ENCODE assay signal across 9 mouse cellular contexts in the genomic region with DNA sequence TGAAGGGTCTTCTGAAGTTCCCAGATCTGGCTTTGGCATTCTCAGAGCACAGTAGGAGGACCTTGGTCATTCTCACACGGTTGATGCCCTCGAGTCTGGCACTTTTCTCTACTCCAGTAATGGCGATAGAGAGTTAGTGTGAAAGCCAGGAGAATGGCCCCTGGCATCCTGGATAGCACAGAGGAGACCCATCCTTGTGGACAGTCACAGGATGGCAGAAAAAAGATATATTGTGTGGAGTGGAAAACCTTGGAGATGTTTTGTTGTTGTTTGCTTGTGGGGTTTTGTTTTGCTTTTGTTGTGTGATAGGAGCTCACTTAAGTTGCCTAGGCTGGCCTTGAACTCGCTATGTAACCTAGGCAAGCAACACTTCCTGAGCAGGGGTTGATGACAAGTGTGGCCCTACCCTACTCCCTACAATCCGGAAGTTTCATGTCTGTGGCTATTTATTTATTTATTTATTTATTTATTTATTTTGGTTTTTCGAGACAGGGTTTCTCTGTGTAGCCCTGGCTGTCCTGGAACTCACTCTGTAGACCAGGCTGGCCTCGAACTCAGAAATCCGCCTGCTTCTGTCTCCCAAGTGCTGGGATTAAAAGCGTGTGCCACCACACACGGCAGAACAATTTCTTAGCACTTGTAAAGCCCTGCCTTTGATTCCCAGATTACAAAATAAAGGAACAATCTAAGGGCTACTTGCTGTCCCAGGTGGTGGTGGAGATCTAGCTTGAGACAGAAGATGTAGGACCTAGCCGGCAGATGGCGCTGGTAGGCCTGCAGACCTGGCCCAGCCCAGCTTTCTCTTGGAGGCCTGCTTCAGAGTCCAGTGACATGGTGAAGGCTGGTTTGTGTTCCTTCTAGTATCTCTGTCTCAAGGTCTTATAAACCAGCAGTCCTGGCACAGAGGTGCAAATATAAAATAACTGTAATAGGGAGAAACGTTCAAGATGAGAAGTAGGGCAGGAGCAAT. TPM values are rescaled to one million over a fixed set of nuclear protein-coding genes. Genes with fewer than 3 reads are reported as not detected.
A peak's percentile ranks its signal among the peaks of the same experiment; 100 is the strongest.
DNase-seq lines count a peak whose midpoint lies in the region; ATAC-seq lines count a peak whose summit lies in the region.
"Had no signal": no experiment of that assay in that cellular context is flagged by ENCODE, and none has a peak within 500 bp of the region (broad histone marks: within the 10 kb centered on the region; RNA-seq: fewer than 3 reads in every experiment).

No protein-coding gene starts in this region.

- no peaks in the 10 kb centered on the region for H3K4me1 ChIP-seq in forebrain, embryonic 14.5 days (ENCODE audit: control insufficient read depth, insufficient read depth, low read length)
- no peaks in the 10 kb centered on the region for H3K4me1 ChIP-seq in hindbrain, embryonic 10.5 days (replicated peaks)
- H3K4me1 ChIP-seq: limb, embryonic 12.5 days had no signal

- H3K27me3 ChIP-seq in forebrain, embryonic 14.5 days (replicated peaks; ENCODE audit: control insufficient read depth, insufficient read depth, low read length), result no peaks in the 10 kb centered on the region
- no peaks in the 10 kb centered on the region for H3K27me3 ChIP-seq in hindbrain, embryonic 10.5 days (ENCODE audit: insufficient read depth, poor library complexity, severe bottlenecking)
- H3K27me3 ChIP-seq: limb, embryonic 12.5 days had no signal

- peak; percentile 60 for DNase-seq in Muller cell, postnatal 12 days (ENCODE audit: inconsistent ontology term)
- peak; percentile 85 for DNase-seq in forebrain, embryonic 14.5 days (ENCODE audit: low spot score)
- DNase-seq in hindbrain, embryonic 10.5 days (ENCODE audit: low spot score), result peak; percentile 76
- peak; percentile 46 to 62 for DNase-seq in layer of hippocampus, postnatal 14 days (ENCODE audit: low spot score in 2 of 2)
- DNase-seq in right cerebral cortex, postnatal 10 days (ENCODE audit: low spot score in 2 of 2), result peak; percentile 59 to 84
- DNase-seq in urinary bladder, postnatal 25 days (ENCODE audit: low spot score), result peak; percentile 77

- H3K4me2 ChIP-seq in forebrain, embryonic 14.5 days (ENCODE audit: low read length), result no peak overlapping the region
- H3K4me2 ChIP-seq: limb, embryonic 12.5 days had no signal

- WGBS in forebrain, embryonic 14.5 days, result 42% methylated on average over 13 of the region's 13 CpGs
- 43% methylated on average over 13 of the region's 13 CpGs for WGBS in hindbrain, embryonic 10.5 days

- no peak overlapping the region for H3K4me3 ChIP-seq in forebrain, embryonic 14.5 days (ENCODE audit: low read depth, low read length)
- no peak overlapping the region for H3K4me3 ChIP-seq in hindbrain, embryonic 10.5 days
- H3K4me3 ChIP-seq: limb, embryonic 12.5 days had no signal

- H3K36me3 ChIP-seq in forebrain, embryonic 14.5 days (ENCODE audit: control insufficient read depth, insufficient read depth, low read length), result no peaks in the 10 kb centered on the region
- no peaks in the 10 kb centered on the region for H3K36me3 ChIP-seq in hindbrain, embryonic 10.5 days
- H3K36me3 ChIP-seq: limb, embryonic 12.5 days had no signal

- ATAC-seq in cerebellum, adult (ENCODE audit: insufficient number of reproducible peaks, low FRiP score, low TSS enrichment), result peak; percentile 64; the same call in 1 of the 2 replicates
- ATAC-seq in forebrain, embryonic 14.5 days, result peak; percentile 66
- ATAC-seq in megakaryocyte, adult 5-6 weeks (ENCODE audit: poor library complexity, severe bottlenecking), result peak; percentile 87

- H3K9ac ChIP-seq in forebrain, embryonic 14.5 days (ENCODE audit: low read length), result no peak overlapping the region
- H3K9ac ChIP-seq: limb, embryonic 12.5 days had no signal

- no peaks in the 10 kb centered on the region for H3K9me3 ChIP-seq in forebrain, embryonic 14.5 days (replicated peaks; ENCODE audit: control insufficient read depth, low read length)
- H3K9me3 ChIP-seq in hindbrain, embryonic 10.5 days, result no peaks in the 10 kb centered on the region
- H3K9me3 ChIP-seq: limb, embryonic 12.5 days had no signal

- no peak overlapping the region for H3K27ac ChIP-seq in forebrain, embryonic 14.5 days (ENCODE audit: low read depth, low read length)
- H3K27ac ChIP-seq in hindbrain, embryonic 10.5 days, result no peak overlapping the region
- H3K27ac ChIP-seq: limb, embryonic 12.5 days had no signal

RNA-seq across cellular contexts. Expression of a gene that starts 21.1 kb away (rescaled TPM):
- polyA plus RNA-seq in forebrain, embryonic 14.5 days (2014; fragmentation: Nextera tagmentation; extraction: Ambion mirVana), result 86.6 and 103 TPM in 2 replicates
- 30.2 and 47.4 TPM in 2 replicates for polyA plus RNA-seq in hindbrain, embryonic 10.5 days (2016; fragmentation: Nextera tagmentation; extraction: Ambion mirVana)
- 100 to 1,000 TPM; 271 to 273 TPM for total RNA-seq in layer of hippocampus, postnatal 14 days (2021)
- total RNA-seq in megakaryocyte, adult 5-6 weeks (2015), result 20.3 and 28.4 TPM in 2 replicates
- 9.9 and 16.7 TPM in 2 replicates for total RNA-seq in megakaryocyte, adult 5-6 weeks (2017)

RNA-seq across cellular contexts. Expression of a gene that starts 23.1 kb away (rescaled TPM):
- 5.7 and 8.0 TPM in 2 replicates for polyA plus RNA-seq in forebrain, embryonic 14.5 days (2014; fragmentation: Nextera tagmentation; extraction: Ambion mirVana)
- polyA plus RNA-seq in hindbrain, embryonic 10.5 days (2016; fragmentation: Nextera tagmentation; extraction: Ambion mirVana), result 4.3 and 10.7 TPM in 2 replicates
- 10 to 100 TPM; 85.3 to 86.1 TPM for total RNA-seq in layer of hippocampus, postnatal 14 days (2021)
- total RNA-seq in megakaryocyte, adult 5-6 weeks (2015), result not detected in 2 replicates
- not detected in 2 replicates for total RNA-seq in megakaryocyte, adult 5-6 weeks (2017)

Comparison
In these comparisons a context has a peak if more than half of its experiments do, and no peak if none do; other contexts are left out.
1. RNA of a gene that starts 21.1 kb away (total RNA-seq): 271 to 273 TPM in layer of hippocampus, postnatal 14 days; 9.9 to 28.4 TPM in megakaryocyte, adult 5-6 weeks; every median in the first group is over 4 times any median in the second.
2. RNA of a gene that starts 23.1 kb away (total RNA-seq): 85.3 to 86.1 TPM in layer of hippocampus, postnatal 14 days; not detected in megakaryocyte, adult 5-6 weeks; every median in the first group is over 10 times any median in the second.
3. Peak in every context shown above with its lines, with median percentiles within 50 percentile points of each other: DNase-seq and ATAC-seq.